Mouse (Mus musculus) frontal cortex, adult (tissue): ENCODE measurements at regions not wholly inside any gene's neighbourhood (a gene's known extent, or its start where the extent isn't known, plus 50 kb on each side); places are given as distances from the start of the nearest gene placed in this dataset.

Experiments used
- ATAC-seq: cut with Nextera tagmentation; 2 replicates; pipeline ENCODE4 v1.9.2; 2017; ENCODE audit warnings: mild to moderate bottlenecking, moderate library complexity, mixed read lengths; ENCODE audit not compliant: low TSS enrichment

DNA sequence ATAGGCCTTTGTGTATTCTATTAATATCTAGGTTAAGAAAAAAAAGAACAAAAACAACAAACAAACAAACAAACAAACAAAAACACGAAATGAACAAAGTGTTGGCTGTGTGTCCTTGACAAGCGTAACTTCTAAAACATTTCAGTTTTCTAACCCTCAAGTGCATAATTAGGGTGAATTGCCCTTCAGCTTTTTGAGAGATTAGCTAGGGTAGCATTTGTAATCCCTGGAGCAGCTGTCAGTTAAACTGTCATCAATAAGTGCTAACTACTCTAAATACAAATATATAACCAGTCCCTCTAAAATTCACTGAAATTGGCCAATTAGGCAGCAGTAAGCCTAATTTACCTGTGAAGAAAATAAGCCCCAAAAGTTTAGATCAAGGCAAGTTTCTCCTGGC is 467.6 kb downstream of the Gabrg2 start:
- ATAC-seq = no peak

DNA sequence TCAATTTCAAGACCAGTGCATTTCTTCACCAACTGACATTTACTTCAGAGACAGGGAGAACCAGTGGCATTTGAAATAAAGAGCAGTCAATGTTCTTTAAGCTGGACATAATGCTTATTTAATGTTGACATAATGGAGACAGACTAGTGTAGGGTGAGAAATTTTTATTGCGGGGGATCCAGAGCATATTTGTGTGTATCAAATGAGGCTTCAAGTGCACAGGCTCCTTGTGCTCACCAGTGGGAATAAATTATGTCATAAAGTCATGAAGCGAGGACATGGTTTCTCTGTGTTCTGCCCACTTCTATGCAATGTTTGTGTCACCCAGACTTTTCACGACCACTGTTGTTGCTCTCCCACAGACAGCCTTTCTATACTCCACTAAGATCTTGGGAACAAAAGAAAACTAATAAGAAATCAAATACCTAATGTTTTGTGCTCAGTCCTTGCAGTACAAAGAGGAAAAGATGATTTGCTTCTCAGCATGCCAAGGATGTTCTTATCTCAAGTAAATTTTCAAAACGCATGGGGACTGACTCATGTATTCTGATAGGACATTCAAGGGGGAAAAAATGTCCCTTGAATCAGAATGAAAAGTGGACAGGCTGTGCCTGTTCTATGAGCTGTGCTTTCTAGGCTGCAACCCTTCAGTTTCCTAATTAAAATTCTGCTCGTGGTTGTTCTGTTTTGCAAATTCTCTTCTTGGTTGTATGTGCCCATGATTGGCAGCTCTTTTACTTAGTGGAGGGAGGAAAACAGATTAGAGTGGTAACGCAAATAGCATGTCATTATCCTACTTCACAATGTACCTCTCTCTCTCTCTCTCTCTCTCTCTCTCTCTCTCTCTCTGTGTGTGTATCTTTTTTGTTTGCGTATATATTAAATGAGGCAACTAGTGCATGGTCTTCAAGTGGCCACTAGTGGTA is 468.4 kb downstream of the Gabrg2 start:
- peak; percentile 64; the same call in 1 of the 2 replicates for ATAC-seq

DNA sequence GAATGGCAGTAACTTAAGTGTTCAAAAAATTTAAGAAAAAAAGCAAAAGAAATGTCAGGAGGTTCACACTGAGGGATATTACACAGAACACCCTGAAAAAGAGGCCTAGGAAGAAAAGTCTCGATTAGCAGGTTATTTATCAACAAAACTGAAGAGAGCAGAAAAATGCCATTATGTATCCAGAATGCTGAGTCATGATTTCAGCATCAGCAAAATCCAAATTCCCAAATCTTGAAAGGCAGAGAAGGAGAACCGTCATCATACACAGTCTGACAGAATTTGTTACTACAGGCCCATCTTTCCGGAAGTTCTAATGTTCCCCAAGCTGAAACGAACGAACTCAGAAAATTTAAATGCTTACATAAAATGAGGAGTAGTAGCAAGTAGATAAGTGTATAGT is 475.7 kb downstream of the Gabrg2 start:
- ATAC-seq = no peak

DNA sequence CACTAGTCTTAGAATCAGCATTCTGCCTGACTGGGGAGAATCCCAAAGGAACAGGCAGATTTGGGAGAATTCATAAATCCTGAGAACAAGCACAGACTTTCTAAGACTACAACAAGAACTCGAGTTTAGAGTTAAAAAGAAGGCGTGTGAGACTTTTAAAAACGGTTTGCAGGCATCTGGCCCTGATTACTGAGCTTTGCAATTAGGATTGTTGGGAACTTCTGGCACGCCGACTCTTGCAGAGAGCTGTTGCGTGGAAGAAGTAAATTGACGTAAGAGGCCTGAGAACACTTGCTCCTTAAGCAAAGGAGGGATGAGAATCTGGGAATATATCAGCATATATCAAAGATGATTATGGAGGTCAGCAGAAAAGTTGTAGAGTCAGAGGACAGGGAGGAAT is 507.4 kb downstream of the Gabrg2 start:
- ATAC-seq = peak; percentile 65

DNA sequence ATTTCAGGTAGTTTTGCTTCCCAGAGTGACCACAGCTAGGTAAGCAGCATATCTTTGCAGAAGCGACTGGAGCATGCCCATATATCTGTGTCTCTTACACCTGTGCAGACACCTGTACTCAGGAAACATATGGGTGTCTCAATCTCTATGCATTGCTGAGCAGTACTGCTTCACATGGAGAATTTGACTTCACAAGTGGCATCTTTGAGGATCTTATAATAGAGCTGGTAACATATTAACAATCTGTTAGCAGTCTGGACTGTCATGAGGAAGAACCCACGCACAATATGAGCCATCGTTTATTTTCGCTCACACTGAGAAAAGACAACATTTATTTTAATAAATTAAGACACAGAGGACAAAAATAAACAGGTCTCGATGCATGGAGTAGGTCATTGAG is 508.7 kb downstream of the Gabrg2 start:
- peak; percentile 72 for ATAC-seq

DNA sequence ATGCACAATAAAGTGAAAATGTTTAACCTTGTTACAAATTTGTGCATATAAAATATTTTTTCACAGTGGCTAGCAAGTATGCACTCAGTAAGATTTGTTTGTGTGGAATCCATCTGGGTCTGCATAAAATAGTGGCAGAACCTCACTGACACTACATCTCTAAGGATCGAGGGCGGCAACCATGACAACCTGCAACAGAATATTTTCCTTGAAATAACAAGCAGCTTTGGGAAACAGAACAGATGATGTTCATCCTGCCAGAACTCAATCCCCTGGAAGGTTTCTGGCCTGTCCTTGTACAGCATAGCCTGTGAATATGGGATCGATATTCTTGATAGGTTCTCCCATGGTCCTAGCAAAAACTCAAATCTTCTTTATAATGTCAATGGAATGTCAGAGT is 509.4 kb downstream of the Gabrg2 start:
- ATAC-seq = peak; percentile 60

DNA sequence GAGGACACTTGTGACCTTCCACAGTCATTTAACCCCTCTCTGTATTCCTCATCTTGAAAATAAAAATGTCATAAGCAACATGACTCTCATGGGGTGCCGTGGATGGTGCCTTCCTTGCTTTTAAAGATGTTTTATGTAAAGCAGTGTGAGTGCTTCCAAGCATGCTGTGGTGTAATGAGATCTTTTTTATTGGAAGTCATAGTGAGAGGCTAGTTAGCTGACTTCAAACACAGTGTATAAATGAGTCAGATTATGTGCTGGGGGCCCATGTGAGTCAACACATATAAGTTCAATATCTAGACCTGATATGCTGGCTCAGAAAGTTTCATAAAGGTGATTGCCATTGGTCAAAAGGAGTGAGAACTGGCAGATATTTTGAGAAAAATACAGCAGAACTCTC is 516.8 kb downstream of the Gabrg2 start:
- ATAC-seq = no peak

DNA sequence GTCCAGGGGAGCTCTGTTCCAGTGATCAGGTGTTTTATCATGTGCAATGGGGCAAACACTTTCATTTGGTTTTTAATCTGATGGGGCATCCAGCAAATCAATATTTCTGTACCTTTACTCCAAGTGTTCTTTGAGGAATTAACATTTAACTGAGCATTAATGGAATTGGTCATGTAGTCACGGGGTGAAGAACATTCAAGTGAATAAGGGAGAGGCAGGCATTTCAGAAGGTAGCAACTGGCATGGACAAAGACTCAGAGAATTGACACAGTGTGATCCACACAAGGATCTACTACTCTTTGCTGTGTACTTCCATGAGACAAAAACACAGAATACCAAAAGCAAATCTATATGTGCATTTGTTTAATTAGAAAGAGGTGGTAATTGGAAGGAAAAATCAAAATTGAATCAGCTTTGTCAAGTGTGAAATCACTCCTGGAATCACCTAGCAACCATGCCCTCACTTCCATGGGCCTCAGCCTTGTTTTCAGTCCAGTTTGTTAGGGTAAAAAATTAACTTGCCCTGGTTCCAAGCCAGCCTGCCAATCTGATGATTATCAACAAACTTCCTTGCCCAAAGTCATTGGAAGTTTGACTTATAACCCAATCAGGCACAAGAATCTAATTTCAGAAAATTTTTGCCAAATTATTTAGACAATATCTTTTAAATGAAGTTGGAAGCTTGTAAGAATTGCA is 529.6 kb downstream of the Gabrg2 start:
- no peak for ATAC-seq

- ATAC-seq = no peak
Measured at GRCm38 (mm10) chr11:41467330-41467729, 533.3 kb downstream of the Gabrg2 start.

GRCm38 (mm10) chr11:41433846-41434245 is 566.8 kb downstream of the Gabrg2 start:
- ATAC-seq = peak; percentile 90

DNA sequence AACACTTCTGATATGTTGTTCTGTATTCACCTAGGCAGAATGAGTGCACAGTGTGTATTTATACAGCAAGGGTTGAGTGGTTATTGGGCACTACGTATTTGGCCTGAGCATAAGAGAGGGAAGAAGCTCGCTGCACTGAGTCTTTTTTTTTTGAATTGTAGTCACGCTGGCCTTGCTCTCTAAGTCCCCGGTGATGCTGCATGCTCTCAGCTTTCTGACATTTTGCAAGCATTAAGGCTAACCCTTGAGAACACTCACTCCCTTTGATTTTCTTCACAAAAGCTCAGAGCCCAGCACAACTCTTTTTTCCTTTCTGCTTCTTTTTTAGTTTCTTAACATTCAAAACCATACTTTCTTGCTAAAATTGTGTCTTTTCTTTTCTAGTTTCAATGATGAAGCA is 575.1 kb downstream of the Gabrg2 start:
- no peak for ATAC-seq
